Mouse (Mus musculus) mouse trophoblast stem cell (cell line): ENCODE data around the gene Grrp1.

ENCODE experiments used
- in situ Hi-C, 2 experiments: fragments of 300-500 bp; cut with MseI, MboI; formaldehyde crosslinking; loops; 2 replicates in 1 of 2; 3 replicates in 1 of 2; pipeline ENCODE4 v1.15.1; 2025

Gene Grrp1

GRCm38 (mm10) chr4:134246256-134246655 is 7.7 kb downstream of the Grrp1 start:
- in situ Hi-C loops, result no loop called here

GRCm38 (mm10) chr4:134245148-134245843 is 8.6 kb downstream of the Grrp1 start, which contains the start of gene Zfp593:
Gene Zfp593 (minus strand): TSS chr4:134245592.
- in situ Hi-C loops, result no loop called here

DNA sequence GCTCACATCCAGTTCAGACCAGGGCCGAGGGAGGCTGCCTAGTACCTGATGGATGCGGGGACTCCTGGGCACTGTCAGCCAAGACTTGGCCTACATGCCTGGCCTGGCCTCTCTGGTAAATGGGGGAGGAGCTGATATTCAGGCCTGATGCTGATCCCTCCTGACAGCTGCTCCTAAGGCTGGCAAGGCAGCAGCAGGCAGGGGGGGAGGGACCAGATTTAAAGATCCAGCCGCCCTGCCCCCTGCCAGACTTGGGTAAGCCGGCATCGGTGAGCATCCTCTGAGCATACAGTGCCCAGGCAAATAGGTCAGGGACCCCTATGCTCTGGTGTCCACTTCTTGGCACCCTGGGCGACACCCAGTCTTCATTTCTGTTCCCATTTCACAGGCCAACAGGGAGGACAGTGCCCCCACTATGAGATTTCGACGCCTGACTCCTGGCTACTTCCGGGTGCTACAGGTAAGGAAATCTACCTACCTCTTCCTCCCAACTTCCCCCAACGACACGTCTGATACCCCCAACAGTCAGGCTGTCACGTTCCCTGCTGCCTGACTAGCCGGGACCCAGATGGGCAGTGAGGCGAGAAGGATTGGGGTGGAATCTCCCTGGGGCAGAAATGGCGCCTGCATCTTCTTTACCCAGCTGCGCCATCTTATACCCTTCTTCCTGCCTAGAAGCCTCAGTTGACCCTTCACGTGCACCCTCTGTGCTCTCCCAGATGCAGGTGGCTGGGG is 10.2 kb downstream of the Grrp1 start, which contains the start of gene E130218I03Rik:
TSS of gene E130218I03Rik (plus strand) at position 147 of the 735 bp plus-strand sequence.
- in situ Hi-C loops, result no loop called here

DNA sequence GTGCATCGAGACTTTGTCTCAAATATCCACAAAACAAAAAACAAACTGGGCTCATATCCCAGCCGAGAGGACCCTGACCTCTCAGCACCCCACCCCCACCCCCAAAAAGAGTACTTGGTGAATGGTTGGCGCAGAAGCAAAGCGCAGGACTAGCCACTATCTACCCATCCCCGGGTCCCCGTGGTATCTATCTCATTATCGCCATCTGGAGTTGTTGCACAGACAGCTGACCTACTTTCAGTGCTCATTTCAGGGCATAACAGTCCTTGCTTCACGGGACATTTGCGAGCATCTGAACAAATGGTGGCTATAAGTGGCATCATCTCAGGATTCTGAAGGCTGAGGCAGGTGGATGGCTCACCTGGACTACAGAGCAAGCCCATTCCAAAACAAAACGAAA is 15.2 kb downstream of the Grrp1 start:
- in situ Hi-C loops, result loop anchor here in 1 of 2 experiments (5.0 kb wide), 1 partner anchor 36 kb away; the partner anchor contains the start of gene Gm7534

GRCm38 (mm10) chr4:134238279-134238651 is 15.6 kb downstream of the Grrp1 start, which contains the start of gene Cnksr1:
Gene Cnksr1 (minus strand): TSS chr4:134238399.
- in situ Hi-C loops, result loop anchor here in 1 of 2 experiments (5.0 kb wide), 1 partner anchor 36 kb away; the partner anchor contains the start of gene Gm7534

DNA sequence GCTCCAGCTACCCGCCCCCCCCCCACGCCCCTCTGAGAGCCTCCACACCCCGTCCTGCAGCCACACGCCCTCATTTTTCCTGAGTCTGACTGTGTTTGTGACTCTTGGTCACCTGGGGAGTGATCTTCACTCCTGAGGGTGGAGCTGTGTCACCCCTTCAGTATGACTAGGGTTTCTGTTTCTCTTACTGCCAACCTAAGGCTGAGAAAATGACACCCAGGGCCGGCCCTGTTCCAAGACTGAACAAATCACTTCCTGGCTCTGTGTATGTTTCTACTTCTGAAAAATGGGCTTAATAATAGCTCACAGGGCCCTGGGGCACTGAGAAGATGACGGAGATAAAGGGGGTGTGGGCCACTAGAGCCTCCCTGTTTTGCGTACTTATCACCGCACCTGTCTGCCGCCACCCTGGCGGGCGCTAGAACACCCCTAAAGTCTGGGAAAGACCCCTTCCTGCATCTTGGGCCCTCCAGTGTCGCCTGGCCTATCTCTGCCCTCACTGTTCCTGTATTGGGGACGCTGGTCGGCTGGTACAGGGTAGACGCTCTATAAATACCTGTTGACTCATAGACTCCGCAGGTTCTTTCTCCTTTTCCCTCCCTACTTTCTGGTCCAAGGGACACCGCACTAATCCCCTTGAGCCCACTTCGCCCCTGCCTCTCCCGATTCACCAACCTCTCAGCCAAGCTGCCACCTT is 16.2 kb downstream of the Grrp1 start:
- in situ Hi-C loops, result loop anchor here in 1 of 2 experiments (5.0 kb wide), 1 partner anchor 35 kb away; the partner anchor contains the start of gene Gm7534

- in situ Hi-C loops, result loop anchor here in 1 of 2 experiments (5.0 kb wide), 1 partner anchor 33 kb away; the partner anchor contains the start of gene Gm7534
Measured at GRCm38 (mm10) chr4:134234876-134235275, 19.0 kb downstream of the Grrp1 start.

DNA sequence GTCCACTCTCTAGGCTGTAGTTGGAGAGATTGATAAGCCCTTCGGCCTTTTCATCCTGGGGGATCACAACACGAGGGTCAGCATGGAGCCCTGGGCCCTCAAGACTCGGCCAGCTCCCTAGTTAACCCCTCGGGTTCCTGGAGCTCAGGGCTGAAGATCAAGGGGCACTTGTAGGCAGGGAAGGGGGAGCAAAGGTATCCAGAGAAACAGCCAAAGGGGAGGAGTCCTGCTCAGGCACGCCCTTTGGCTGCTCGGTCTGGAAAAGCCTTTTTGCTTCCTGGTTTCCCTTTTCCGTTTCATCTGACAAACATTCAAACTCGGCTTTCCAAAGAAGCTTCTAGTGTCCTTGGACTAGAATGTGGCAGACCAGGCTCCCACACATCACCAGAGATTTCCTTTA is 23.5 kb downstream of the Grrp1 start:
- in situ Hi-C loops, result no loop called here

GRCm38 (mm10) chr4:134227194-134227593 is 26.7 kb downstream of the Grrp1 start, which contains the start of gene Catsper4:
Gene Catsper4 (minus strand): TSS chr4:134227383.
- in situ Hi-C loops, result no loop called here

- in situ Hi-C loops, result no loop called here
Measured at GRCm38 (mm10) chr4:134222793-134223600, 30.9 kb downstream of the Grrp1 start.

DNA sequence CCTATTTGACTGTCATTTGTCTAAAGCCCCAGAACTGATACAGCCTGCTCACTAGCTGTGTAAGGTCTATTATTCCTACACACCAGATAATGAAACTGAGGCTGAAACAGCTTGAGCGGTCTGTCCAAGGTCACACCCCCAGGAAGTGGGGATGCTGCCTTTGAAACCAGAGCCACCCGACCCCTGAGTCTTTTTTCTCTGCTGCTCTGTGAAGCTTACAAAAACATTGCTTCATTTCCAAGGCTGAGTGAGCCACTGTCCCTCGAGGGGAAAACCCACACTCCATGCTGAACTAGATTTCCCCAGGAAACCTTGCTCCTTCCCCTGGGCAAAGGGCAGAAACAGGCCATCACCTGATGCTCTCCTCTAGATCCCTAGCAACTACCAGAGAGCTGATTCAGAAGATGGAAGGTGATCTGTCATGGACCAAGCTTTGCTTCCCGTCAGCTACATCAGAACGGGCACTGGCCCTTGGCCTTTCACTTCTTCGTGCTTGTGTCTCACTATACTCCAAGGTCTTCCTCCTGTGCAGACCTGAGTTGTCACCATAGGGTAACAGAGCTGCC is 47.3 kb downstream of the Grrp1 start:
- in situ Hi-C loops, result no loop called here

- in situ Hi-C loops, result loop anchor here in 1 of 2 experiments (5.0 kb wide), 1 partner anchor 34 kb away; the partner anchor contains the start of gene Cnksr1
Measured at GRCm38 (mm10) chr4:134203340-134203896, 50.5 kb downstream of the Grrp1 start.

DNA sequence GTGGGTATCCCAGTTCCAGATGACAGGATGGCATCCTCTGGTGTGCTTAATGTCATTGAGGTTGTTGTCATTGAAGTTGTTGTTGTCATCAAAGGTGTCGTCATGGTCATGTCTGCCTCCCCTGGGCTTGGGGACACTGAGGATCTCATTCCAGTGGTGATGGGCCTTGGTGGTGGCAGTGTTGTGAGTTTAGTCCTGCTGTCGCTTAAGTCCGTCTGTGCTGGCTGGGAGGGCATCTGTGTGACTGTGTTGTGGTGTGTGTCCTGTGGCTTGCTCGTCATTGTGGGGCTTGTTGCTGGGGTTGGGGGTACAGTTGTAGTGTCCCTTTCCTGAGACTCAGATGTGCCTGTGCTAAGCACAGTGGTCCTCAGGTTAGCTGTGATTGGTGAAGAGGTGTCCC is 51.0 kb downstream of the Grrp1 start, which contains the start of gene Gm7534:
TSS of gene Gm7534 (minus strand) at position 101 of the 400 bp plus-strand sequence.
- in situ Hi-C loops, result loop anchor here in 1 of 2 experiments (5.0 kb wide), 1 partner anchor 34 kb away; the partner anchor contains the start of gene Cnksr1
